Mouse (Mus musculus): Measurements from ENCODE around the gene Fubp1. TPM values are rescaled to one million over a fixed set of nuclear protein-coding genes. Genes with fewer than 3 reads are reported as not detected.

The Fubp1 gene
- total RNA-seq, 1 experiment from 2014 or later, result 149 TPM

DNA sequence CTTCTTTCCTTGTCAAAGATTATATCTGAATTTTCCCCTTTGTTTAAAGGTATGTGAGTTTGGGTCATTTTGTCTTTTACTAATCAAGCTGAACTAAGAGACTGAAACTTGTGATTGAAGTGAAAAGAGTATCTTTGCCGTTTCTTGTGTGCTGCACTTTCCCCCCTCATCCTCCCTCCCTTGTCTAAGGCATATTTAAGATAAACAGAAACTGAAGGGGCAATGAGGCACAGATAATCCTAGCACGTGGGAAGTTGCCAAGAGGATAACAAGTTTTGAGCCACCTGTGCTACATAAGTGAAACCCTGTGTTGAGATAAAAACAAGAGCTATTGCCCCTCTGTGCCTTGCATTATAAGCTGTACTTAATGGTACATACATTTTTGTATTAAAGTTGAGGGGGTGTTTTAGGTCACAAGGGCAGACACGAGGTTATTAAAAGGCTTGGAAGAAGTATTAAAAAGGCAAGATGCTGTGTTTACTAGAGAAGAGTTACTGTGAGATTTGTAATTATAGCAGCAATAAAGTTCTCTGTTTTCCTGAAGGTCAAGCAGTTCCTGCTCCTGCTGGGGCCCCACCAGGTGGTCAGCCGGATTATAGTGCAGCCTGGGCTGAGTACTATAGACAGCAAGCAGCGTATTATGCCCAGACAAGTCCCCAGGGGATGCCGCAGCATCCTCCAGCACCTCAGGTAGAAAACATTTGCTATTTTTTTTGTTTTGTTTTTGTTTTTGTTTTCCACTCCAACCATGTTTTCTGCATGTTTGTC lies 21.3 kb downstream of the Fubp1 start:
- no peak for DNase-seq

DNA sequence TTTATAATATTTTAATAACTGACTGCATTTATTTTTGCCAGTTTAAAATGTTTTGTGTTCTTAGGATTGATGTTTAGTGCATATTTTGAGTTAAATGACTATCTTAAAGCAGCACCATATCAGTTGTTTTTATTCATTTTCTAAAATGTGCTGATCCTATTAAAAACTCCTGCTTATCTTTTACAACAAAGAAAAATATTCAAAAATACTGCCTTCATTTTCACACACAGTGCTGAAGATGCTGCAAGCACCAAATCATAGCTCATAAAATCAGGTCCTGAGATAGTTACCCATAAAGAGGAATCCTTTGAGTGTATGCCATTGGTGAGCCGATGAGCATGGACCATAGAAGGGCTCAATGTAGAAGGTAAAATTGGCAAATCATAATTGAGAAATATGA lies 25.0 kb downstream of the Fubp1 start:
- no peak for DNase-seq

DNA sequence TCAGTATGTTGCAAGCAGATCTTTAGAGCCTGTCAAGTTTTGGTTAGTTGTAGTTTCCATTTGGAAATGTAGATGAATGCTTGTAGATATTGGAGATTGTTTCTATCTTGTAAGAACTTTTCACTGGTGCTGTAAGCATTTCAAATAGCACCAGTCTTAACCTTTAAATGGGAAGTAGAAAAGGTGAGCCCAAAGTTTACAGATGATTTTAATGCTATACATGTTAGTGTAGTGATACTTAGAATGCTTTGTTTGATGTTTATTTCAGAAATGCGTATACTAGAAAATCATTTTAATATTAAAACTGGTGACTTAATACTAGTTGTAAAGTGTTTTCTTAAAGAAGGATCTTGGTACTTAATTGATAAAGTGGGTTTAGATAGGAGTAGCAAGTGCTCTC lies 25.6 kb downstream of the Fubp1 start:
- no peak for DNase-seq

DNA sequence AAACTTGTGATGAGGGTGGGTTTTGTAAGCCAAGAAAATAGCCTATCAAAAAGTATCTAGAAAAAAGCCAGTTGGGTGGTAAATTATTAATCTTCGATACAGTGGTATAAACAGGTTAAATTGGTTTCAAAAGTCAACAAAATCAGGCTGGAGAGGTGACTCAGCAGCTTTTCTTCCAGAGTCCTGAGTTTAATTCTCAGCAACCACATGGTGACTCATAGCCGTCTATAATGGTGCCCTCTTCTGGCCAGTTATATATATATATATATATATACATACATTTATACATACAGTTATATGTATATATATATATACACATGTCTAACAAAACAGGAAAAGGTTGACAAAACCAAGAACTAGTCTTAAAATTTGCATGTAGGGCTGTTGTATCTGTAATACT lies 28.6 kb downstream of the Fubp1 start:
- peak; percentile 27 for DNase-seq

DNA sequence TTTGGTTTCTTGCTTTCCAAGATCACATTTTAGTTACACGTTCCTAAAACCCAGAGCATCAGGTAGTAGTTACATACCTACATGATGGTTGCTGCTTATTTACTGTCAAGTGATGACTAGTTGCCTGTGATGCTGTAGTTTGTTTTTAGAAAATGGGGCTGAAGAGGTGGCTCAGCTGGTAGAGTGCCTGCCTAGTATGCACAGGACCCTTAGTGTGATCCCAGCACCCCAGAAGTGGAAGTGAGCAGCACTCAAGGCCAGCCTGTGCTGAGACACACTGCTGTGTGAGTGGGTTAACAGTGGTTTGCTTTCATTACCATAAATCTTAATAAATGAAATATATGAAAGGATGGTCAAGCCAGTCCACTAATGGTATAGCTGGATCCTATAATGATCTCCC lies 29.4 kb downstream of the Fubp1 start:
- no peak for DNase-seq

DNA sequence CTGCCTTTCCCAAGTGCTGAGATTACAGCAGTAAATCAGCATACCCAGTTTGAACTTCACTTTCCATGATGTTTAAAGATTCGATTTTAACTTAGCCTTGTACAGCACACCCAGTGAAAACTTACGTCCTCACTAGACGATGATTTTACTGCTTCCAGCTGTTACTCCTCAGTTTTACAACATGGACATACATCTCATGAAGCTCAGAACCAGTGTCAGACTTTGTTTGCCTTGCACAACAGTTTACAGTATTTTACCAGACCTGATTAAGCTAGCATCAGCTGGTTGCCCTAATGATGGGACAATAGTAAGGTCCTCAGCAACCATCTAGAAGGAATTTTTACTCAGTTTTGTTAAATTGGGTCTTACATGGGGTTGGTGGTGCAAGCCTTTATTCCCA lies 30.9 kb downstream of the Fubp1 start:
- DNase-seq, result no peak

DNA sequence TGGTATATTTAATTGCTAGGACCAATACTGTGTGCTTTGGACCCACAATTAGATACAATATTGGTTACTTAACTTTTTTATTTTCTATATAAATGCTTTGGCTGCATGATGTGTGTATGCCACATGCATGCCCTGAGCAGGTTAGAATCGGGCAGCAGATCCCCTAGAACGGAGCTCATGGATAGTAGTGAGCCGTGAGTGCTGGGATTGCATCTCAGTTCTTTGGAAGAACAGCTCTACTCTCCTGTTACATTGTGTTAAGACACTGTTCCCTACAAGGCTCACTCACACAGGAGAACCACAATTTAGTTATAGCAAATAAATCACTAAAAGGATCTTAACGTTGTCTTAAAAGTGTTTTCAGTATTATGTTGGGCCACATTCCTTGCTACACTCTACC lies 33.1 kb downstream of the Fubp1 start:
- no peak for DNase-seq

DNA sequence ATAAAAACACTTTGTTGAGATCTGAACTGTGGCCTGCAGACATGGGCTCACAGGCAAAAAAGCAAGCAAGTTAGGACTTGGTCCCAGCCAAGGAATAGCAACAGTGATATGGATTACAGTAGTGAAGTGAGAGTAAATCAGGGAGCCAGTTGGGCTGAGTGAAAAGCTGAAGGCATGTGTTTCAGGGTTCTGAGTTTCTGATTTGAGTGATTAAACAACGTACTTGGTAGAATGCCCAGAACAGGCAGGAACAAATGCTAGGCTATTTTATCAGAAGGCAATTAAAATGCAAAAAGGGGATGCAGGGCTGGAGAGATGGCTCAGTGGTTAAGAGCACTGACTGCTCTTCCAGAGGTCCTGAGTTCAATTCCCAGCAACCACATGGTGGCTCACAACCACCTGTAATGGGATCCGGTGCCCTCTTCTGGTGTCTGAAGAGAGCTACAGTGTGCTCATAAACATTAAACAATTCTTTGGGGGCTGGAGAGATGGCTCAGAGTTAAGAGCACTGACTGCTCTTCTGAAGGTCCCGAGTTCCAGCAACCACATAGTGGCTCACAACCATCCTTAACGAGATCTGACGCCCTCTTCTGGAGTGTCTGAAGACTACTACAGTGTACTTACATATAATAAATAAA lies 35.2 kb downstream of the Fubp1 start:
- no peak for DNase-seq

DNA sequence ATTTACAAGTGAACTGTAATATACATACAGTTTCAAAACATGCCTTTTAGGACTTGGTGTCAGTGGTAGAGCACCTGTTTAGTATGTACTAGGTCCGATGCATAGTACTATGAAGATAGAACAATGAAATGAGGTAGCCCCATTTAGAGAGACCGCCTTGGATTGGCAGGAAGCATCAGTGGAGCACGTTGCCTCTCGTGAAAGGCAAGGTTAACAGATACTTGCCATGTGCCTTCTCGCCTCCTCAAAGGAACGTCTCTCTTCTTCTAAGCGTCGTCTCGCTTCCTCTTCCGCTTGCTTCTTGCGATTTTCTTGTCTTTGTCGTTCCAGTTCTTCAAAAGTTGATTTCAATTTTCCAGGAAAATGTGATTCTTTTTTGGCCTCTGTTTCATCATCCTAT lies 37.5 kb downstream of the Fubp1 start:
- DNase-seq, result no peak

DNA sequence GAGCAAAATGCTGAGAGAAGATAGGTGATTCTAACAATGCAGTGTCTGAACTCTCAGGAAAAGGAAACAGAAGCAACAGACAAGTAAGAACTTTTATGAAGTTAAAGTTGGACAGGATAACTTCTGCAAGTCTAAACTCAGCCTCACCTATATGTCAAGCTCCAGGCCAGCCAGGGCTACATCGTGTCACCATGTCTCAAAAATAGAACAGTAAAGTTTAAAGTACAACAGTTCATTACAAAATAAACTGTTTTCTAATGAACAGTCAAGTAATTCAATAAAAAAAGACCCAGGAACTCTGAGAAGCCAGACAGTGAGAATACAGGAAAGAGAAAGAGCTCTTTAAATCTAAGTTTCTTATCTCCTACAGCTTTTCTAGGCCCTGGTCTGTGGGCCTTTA lies 40.3 kb downstream of the Fubp1 start:
- DNase-seq, result no peak

DNA sequence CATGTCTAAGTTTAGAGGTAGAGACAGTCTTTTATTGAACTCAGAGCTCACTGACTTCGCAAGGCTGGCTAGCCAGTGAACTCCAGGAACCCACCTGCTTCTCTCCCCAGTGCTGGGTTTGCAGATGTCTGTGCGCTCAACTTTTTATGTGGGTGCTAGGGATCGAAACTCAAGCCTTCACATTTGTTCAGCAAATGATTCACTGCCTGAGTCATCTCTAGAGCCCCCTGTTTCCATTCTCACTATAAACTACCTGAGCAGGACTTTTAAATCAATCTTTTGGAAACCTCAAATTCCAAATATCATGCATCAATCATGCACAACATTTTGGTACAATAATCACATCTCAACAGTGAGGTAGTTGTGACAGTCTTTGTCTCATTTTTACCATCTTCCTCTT lies 47.3 kb downstream of the Fubp1 start:
- DNase-seq, result no peak

DNA sequence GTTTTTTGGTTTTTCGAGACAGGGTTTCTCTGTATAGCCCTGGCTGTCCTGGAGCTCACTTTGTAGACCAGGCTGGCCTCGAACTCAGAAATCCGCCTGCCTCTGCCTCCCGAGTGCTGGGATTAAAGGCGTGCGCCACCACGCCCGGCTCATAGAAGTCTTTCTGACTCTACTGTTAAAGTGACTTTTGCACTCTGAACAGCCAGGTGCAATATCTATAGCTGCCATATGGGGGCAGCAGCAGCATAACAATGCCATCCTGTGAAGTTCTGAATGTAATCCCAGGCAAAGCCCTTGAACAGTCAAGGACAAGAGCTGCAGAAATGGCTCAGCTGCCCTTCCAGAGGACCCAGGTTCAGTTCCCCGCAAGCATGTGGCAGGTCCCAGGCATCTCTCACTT lies 49.2 kb downstream of the Fubp1 start:
- peak; percentile 87 for DNase-seq

DNA sequence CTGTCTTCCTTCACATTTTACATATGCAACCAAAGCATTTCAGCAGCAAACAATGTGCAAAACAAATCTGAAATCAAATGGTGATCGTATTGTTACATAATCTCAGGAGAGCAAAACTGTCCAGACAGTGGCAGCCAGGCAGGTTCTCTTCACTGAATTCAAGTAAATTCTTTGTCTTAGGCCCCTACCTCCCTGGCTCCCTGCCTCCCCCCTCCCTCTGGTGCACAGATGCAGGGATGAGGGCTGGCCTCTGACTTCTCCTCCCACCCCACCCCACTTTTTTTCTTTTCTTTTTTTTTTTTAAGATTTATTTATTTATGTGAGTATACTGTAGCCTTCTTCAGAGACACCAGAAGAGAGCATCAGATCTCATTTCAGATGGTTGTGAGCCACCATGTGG lies 50.1 kb downstream of the Fubp1 start:
- DNase-seq, result no peak

DNA sequence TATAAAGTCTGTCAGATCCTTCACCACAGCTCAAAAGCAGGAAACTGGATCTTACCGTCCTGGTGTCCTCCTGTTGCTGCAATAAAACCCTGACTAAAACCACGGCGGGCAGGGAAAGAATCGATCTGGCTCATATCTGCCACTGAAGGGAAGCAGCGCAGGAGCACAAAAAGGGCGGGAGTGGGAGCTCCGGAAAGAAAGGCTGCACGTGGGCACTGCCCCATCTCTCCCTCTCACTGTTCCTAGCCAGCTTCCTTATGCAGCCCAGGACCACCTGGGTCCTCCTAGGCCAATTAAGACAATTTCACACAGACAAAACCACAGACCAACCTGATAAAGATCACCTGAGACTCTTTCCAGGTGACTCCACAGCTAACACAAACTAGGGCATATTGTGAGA lies 51.2 kb downstream of the Fubp1 start:
- DNase-seq, result no peak

DNA sequence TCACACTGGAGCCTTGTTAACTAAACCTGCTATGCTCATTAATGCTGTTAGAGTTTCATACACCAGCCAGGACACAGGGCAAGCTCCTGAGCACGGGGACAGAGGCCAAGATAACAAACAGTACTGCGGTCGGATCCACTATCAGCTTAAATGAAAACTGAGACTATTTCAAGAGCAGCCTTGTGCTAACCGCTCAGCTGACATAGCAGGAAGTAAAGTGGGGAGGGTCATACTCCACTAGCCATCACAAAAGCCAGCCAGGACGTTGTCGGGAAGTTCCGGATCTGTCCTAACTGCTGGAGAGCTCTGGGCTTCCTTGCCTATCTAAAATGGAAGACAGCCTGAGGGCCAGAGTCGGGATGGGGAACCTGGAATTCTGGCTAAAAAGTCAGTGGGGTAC lies 51.7 kb downstream of the Fubp1 start:
- DNase-seq, result no peak

DNA sequence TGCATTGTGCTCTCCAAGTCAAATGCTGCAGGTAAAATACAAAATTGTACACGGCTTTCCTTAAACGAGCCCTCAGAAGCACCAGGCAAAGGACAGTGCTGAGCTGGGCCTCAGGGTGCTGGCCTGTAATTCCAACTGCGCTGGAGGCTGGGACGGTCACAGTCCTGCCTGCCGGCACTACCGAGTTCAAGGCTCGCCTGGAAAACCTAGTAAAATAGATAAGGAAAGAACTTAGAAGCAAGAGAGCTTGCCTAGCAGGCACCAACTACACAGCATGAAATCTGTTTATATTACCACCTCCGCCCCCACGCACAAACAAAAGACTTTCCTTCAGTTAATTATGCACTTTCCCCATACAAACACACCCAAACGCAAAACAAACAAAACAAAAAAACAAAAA lies 54.2 kb downstream of the Fubp1 start:
- no peak for DNase-seq

DNA sequence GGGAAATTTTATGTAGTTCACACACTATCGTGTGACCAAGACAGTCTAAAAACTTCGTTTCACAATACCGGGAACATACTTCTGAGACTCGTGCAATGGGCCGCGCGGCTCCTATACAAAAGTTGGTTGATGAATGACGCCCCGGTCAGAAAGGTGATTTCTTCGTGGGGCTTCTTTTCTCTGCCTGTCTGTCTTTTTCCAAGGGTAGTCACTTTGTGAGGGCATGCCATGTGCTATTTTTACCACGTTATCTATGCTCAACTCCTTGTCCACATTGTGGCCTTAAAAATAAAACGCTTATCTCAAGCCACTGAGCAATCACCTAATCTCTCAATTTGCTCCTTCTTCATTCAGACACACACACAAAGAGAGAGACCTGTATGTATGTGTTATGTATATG lies 54.6 kb downstream of the Fubp1 start:
- no peak for DNase-seq

DNA sequence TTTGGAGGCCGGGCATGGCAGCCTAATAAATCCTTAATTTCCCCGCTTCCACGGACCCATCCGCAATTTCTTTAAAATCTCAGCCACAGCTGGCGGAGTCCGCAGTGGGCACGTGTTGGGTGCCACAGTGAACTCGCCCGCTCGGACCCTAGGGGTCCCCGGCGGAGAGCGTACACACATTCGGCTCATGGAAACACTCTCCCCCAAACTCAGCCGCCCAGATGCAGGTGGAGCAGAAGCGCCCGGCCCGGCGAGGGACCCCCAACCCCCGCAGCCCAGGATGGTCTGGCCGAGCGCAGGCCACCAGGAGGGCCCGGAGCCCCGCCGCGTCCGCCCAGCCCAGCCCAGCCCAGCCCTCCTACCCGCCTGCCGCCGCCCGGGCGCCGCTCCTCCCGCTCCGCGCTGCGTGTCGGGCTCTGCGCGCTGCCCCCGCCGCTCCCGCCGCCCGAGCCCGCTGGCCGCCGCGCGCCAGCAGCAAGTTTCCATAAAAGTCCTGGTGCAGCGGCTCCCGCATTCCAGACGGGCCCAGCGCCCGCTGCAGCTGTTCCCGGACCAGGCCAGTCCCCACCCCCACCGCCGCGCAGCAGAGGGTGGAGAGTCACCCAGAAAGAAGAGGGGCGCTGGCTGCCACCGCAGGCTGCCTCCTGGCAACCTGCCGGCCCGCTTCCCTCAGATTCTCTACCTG lies 55.3 kb downstream of the Fubp1 start:
- DNase-seq, result peak; percentile 77

DNA sequence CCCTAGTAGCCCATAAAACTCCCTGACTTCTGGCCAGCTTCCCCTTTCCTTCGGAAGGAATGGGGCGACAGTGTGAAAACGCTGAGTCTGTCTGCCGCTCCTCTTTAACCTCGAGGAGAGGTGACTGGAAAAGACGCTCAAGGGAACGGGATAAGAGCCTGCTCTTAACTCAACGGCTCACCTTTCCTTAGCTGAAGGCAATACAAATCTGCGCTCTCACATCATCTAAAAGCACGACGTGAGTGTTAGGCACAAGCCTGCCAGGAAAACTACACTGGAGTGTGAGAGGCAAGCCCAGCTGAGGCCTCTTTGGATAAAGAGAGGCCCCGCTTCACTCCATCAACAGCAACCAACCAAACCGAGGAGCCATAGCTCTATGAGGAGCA lies 55.8 kb downstream of the Fubp1 start, which contains the start of gene Nexn:
Nexn (minus strand) TSS at position 315 of the 386 bp plus-strand sequence.
- no peak for DNase-seq

DNA sequence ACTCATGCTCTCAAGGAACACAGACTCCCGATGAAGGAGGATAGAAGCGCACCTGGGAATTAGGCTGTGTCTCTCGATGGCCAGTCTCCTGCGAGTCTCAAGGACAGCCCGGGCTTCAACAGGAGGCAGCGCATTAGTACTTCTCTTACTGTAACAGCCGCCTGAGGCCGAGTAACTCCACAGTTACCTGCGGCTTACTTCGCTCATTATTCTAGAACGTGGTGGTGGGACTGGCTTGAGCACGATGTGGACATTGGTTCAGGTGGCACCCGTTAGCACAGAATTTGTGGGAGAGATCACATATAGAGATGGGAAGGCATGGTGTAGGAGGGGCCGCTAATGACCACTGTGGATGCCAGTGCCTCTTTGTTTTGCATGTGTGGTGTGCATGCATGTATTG lies 57.9 kb downstream of the Fubp1 start:
- no peak for DNase-seq

DNA sequence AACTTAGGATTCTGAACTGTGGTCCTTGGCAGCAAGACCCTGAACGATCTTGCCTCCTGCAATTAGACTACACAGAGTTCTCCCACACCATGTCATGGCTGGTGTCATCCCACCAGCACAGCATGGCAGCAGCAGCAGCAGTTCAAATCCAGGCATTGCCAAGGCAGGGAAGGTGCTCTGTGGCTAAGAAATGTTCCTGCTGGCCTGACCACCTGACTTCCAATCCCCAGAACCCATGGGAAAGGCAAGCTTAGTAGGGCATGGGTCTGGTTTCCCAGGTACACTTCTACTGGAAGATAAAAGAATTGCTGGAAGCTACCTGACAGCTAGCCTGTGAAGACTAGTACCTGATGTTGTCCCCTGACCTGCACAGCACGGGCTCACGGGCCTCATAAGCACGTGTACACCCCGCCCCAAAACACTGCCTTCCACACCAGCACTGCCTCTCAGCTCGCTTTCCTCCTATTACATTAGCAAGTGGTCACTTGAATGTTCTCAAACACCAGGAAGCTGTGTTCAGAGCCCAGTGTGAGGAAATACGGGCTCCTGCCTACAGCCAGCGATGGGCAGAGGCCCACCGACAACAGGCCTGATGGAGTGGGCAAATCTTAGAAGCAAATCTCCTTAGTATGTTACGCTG lies 61.0 kb downstream of the Fubp1 start:
- no peak for DNase-seq

DNA sequence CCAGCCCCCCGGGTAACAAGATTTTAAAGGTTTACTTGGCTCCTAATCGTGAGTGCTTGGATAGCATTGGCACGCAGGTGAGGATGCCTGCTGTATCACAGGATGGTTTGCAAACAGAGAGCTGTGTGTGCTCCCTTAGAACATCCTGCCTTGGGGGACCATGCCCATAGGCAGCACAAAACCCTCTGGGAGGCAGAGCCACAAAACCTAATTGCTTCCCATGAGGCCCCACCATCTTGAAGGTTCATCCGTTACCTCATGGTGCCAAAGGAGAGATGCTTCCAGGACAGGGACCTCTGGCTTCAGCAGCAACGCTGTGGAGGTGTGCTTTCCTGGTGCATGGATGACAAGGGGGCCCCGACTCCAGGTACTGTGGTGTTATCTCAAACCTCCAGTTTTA lies 61.7 kb downstream of the Fubp1 start:
- DNase-seq, result no peak

All from adrenal gland, postnatal 14 days (tissue).